Mouse (Mus musculus) bone marrow, adult 2 months (tissue): Measurements from ENCODE around the gene Mycbp2. TPM values are rescaled to one million over a fixed set of nuclear protein-coding genes. Genes with fewer than 3 reads are reported as not detected.
A peak's percentile ranks its signal among the peaks of the same experiment; 100 is the strongest.

ENCODE experiments used
- H3K27ac ChIP-seq: fragments of 200-500 bp; 2 replicates; pipeline ENCODE4 v1.5.1; 2012; ENCODE audit warnings: low read depth, mild to moderate bottlenecking, control low read depth, inconsistent platforms, low read length; ENCODE audit not compliant: control insufficient read depth, poor library complexity, insufficient read depth
- H3K4me1 ChIP-seq: fragments of 200-500 bp; 2 replicates; pipeline ENCODE4 v1.6.1; 2011; ENCODE audit warnings: low read length; ENCODE audit not compliant: control insufficient read depth, insufficient read depth
- H3K4me3 ChIP-seq: fragments of 200-500 bp; replicated peaks from 2 replicates; pipeline ENCODE3; 2011; ENCODE audit warnings: mild to moderate bottlenecking, low read depth, low read length, control low read depth; ENCODE audit not compliant: control insufficient read depth
- CTCF ChIP-seq: fragments of 200-500 bp; IDR thresholded peaks from 2 replicates; pipeline ENCODE4 v1.5.1; 2011; ENCODE audit warnings: low read length, control low read depth; ENCODE audit not compliant: control insufficient read depth, insufficient read depth
- POLR2A ChIP-seq: fragments of 200-500 bp; IDR thresholded peaks from 2 replicates; pipeline ENCODE4 v1.6.1; 2011; ENCODE audit warnings: low read depth, mild to moderate bottlenecking, control low read depth, low read length, borderline replicate concordance; ENCODE audit not compliant: control insufficient read depth
- WGBS: fragments of 180-500 bp; shearing (Covaris S2); methylation state at CpG from one replicate; pipeline ENCODE4 v1.1.7; 2018; 5-methylcytosine and 5-hydroxymethylcytosine counted together
- polyA plus RNA-seq: library from polyadenylated mRNA; stranded (reverse); fragments of >200 nt; gene quantifications from 2 replicates; pipeline ENCODE4 v1.2.4, GENCODE M21; 2011; ENCODE audit warnings: low replicate concordance; ENCODE audit not compliant: missing spikeins, insufficient read depth, insufficient read length

Gene Mycbp2
- polyA plus RNA-seq, 1 experiment: 16.5 TPM

DNA sequence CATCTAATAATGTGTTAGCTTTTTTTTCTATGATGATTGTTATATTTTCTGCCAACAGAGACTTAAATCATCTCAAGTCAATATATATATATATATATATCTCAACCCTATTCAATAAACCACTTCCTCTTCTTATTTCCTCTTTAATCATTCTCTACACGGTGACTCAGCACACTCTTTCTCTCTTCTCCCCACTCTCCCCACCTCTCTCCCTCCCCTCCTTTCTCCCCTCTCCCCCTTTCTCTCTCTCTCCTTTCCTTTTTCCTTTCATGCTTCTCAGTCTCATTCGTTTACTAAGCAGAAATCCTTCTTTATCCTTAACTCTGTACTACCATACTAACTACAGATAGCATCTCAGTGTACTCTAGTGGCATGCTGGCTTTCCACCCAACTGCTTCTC, 16.6 kb upstream of the Mycbp2 start:
- TF ChIP-seq CTCF (no peak), POLR2A (no peak)
- Histone ChIP-seq H3K4me1 (peaks cover 5% of the 10 kb centered on the region), H3K4me3 (no peak overlapping the region), H3K27ac (no peak overlapping the region)
- 0% methylated on average over 2 of the region's 2 CpGs for WGBS

GRCm38 (mm10) chr14:103356066-103356465, 9.5 kb upstream of the Mycbp2 start:
- 77% methylated on average over 3 of the region's 3 CpGs for WGBS
- no peaks in the 10 kb centered on the region for H3K4me1 ChIP-seq
- no peak overlapping the region for H3K4me3 ChIP-seq
- H3K27ac ChIP-seq: no peak overlapping the region
- no peak for TF ChIP-seq CTCF
- no peak for TF ChIP-seq POLR2A

- TF ChIP-seq CTCF (no peak), POLR2A (no peak)
- Histone ChIP-seq H3K4me1 (no peaks in the 10 kb centered on the region), H3K4me3 (no peak overlapping the region), H3K27ac (no peak overlapping the region)
- 82% methylated on average over 17 of the region's 18 CpGs for WGBS
These were observed 8.1 kb upstream of the Mycbp2 start for GRCm38 (mm10) chr14:103354396-103355352.

DNA sequence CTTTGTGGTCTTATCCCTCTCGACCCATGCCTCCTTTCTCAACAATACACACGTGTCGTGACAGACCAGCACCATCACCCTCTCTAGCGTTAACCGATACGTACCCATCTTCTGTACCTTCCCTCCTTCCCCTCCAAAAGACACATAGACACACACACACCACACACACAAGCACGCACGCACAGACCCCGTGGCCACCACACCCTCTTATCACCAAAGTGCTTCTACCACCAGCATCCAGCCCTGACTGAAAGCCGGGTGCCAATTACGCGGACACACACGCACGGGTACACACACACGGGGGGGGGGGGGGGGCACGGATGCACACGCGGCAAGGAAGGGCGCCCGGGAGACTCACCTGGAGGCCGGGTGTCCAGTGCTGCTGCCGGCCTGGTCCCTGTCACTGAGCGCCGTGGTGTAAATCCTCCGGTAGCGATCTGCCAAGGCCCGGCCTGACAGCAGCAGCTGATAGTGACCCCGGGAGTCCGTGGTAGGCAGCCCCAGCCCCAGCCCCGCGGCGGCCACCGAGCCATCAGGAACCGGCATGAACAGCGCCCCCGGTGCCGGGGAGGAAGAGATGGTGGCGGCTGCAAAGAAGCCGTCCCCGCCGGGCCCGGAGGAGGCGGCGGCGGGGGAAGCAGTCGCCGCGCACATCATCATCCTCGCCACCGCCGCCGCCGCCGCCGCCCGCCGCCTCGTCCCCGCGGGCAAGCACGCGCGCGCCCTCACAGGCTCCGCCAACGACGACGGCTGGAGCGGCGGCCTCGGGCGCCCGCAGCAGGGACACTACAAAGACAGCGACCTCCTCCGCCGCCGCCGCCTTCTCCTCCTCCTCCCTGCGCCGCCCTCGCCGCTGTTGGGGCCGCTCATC, 521 bp downstream of the Mycbp2 start:
- peak overlapping the region; percentile 97 for H3K4me3 ChIP-seq
- peak overlapping the region; percentile 97 for H3K27ac ChIP-seq
- peaks cover 2% of the 10 kb centered on the region; the same call in 1 of the 2 replicates for H3K4me1 ChIP-seq
- TF ChIP-seq POLR2A: no peak
- no peak for TF ChIP-seq CTCF
- under 1% methylated on average over 83 of the region's 83 CpGs for WGBS

GRCm38 (mm10) chr14:103345486-103345857, 1.1 kb downstream of the Mycbp2 start:
- peaks cover 2% of the 10 kb centered on the region; the same call in 1 of the 2 replicates for H3K4me1 ChIP-seq
- WGBS: 2% methylated on average over 6 of the region's 6 CpGs
- no peak overlapping the region for H3K27ac ChIP-seq
- H3K4me3 ChIP-seq: peak overlapping the region; percentile 97
- TF ChIP-seq CTCF (no peak), POLR2A (no peak)

DNA sequence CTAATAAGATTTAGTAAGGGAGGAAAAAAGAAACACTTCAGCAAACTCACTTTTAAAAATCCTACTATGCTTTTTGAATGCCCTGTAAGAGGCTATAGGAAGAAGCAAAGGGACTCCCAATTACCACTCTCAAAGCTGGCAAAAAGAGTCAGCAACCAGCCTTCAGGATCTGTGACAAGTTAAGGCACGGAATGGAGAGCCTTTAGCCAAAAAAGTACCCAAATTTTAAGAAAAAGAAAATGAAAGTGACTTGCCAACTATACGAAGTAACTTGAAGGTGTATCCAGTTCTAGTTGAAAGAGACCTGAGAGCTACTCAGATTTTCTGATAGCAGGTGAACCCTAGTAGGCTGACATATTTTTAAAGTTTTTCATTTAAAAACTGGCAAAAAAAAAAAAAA, 1.6 kb downstream of the Mycbp2 start:
- 3% methylated on average over 2 of the region's 2 CpGs for WGBS
- Histone ChIP-seq H3K4me3 (no peak overlapping the region), H3K4me1 (peaks cover 2% of the 10 kb centered on the region; the same call in 1 of the 2 replicates), H3K27ac (no peak overlapping the region)
- TF ChIP-seq POLR2A (no peak), CTCF (no peak)

DNA sequence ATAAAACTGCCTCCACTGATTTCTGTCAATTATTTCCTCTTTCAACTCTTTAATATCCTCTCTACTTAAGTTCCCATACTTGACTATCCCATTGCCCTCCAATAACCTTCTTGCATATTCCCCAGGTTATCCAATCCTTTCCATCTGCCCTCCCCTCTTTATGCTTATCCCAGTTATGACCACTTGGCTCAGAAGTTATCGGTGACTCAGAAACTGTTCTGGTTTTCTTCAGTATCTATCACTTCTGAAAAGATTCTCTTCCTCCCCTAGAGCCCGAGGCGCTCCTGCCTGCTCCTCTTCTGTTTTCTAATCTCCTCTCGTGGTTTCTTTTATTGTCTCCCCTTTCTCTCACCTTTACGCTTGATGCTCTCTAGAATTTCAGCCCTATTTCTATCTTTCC, 2.8 kb downstream of the Mycbp2 start:
- TF ChIP-seq CTCF: no peak
- TF ChIP-seq POLR2A: no peak
- no peak overlapping the region for H3K4me3 ChIP-seq
- WGBS: 43% methylated on average over 5 of the region's 5 CpGs
- peaks cover 2% of the 10 kb centered on the region; the same call in 1 of the 2 replicates for H3K4me1 ChIP-seq
- no peak overlapping the region for H3K27ac ChIP-seq
